Mouse (Mus musculus): ENCODE measurements around the gene Rassf5.

DNA sequence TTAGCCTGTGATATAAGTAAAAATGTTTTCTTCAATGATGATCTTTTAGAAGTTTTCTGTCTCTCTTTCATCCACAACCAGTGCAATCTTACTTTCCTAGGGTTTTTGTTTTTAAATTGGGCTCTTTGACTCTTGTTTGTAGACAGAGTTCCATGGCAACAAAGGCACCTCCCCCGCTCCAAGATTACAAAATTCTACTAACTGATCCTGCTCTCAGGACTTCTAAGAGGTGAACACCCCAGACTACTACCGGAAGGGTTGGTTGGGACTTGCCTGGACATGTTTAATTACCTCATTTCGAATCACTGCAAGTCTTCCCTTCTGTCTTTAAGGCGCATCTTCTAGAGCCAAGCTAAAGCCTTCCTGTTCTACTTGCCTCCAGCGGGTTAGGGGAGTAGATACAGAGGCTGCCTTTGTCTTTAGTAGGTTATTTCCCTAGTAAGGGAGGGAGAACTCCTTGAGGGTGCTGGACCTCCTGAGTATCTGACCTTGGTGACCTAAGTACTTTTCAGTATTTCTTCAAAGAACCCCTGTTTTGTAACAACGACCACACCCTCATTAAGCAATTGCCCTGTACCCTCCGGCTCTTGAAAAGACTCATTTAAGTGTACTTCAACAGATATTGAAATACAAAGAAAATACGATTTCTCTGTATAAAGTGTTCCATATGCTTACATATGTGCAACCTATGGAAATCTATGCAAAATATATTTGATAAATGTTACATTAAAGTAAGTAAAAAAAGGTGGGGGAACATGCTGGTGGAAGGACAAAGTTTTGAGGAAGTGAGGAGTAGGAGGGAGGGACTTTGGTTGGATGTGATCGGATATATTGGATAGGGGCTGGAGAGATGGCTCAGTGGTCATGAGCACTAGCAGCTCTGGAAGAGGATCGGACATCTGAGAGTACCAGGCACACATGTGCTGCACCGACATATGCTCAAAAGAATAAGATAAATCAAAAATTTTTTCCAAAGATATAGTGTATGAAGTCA is 105.7 kb downstream of the Rassf5 start:
- no peak for TF ChIP-seq CTCF (IDR thresholded peaks at IDR 0.05; ENCODE audit: insufficient read depth, low read depth, low read length)
- no peak for TF ChIP-seq POLR2A (IDR thresholded peaks at IDR 0.05; ENCODE audit: insufficient read depth, low read depth, low read length)
